Mouse (Mus musculus): ENCODE measurements at regions not wholly inside any gene's neighbourhood (a gene's known extent, or its start where the extent isn't known, plus 50 kb on each side); places are given as distances from the start of the nearest gene placed in this dataset.

GRCm38 (mm10) chr11:45643629-45644325 lies 208.1 kb upstream of the Clint1 start:
- ATAC-seq (ENCODE audit: low FRiP score, low TSS enrichment) = no peak
- no peaks in the 10 kb centered on the region for H3K4me1 ChIP-seq (ENCODE audit: control insufficient read depth, insufficient read depth, low read length)

GRCm38 (mm10) chr11:45645815-45646214 lies 206.0 kb upstream of the Clint1 start:
- Histone ChIP-seq H3K4me2 (ENCODE audit: low read length) (no peak overlapping the region), H3K9me3 (ENCODE audit: control insufficient read depth, low read length) (no peaks in the 10 kb centered on the region), H3K4me3 (replicated peaks; ENCODE audit: low read depth, low read length) (no peak overlapping the region), H3K9ac (replicated peaks; ENCODE audit: low read length) (no peak overlapping the region), H3K27me3 (ENCODE audit: control insufficient read depth, insufficient read depth, low read length) (no peaks in the 10 kb centered on the region), H3K4me1 (ENCODE audit: control insufficient read depth, insufficient read depth, low read length) (no peaks in the 10 kb centered on the region), H3K36me3 (ENCODE audit: control insufficient read depth, insufficient read depth, low read length) (no peaks in the 10 kb centered on the region), H3K27ac (replicated peaks; ENCODE audit: low read depth, low read length) (no peak overlapping the region)
- no peak for ATAC-seq (ENCODE audit: low FRiP score, low TSS enrichment)
- DNase-seq = no peak
- WGBS = 75% methylated on average over 3 of the region's 3 CpGs

More at GRCm38 (mm10) chr11:45643629-45644325, 208.1 kb upstream of the Clint1 start:
- WGBS = 71% methylated on average over 12 of the region's 12 CpGs
- DNase-seq = no peak
- Histone ChIP-seq H3K4me3 (replicated peaks; ENCODE audit: low read depth, low read length) (no peak overlapping the region), H3K27me3 (ENCODE audit: control insufficient read depth, insufficient read depth, low read length) (no peaks in the 10 kb centered on the region), H3K4me2 (ENCODE audit: low read length) (no peak overlapping the region), H3K9me3 (ENCODE audit: control insufficient read depth, low read length) (no peaks in the 10 kb centered on the region), H3K36me3 (ENCODE audit: control insufficient read depth, insufficient read depth, low read length) (no peaks in the 10 kb centered on the region), H3K27ac (replicated peaks; ENCODE audit: low read depth, low read length) (no peak overlapping the region), H3K9ac (replicated peaks; ENCODE audit: low read length) (no peak overlapping the region)

GRCm38 (mm10) chr11:45647888-45648287 lies 204.0 kb upstream of the Clint1 start:
- DNase-seq (no peak), ATAC-seq (ENCODE audit: low FRiP score, low TSS enrichment) (no peak)
- H3K9ac ChIP-seq (replicated peaks; ENCODE audit: low read length) = no peak overlapping the region
- H3K9me3 ChIP-seq (ENCODE audit: control insufficient read depth, low read length) = no peaks in the 10 kb centered on the region
- H3K4me3 ChIP-seq (replicated peaks; ENCODE audit: low read depth, low read length) = no peak overlapping the region
- H3K4me2 ChIP-seq (ENCODE audit: low read length) = no peak overlapping the region
- no peaks in the 10 kb centered on the region for H3K36me3 ChIP-seq (ENCODE audit: control insufficient read depth, insufficient read depth, low read length)
- WGBS = 77% methylated on average over 3 of the region's 3 CpGs
- no peak overlapping the region for H3K27ac ChIP-seq (replicated peaks; ENCODE audit: low read depth, low read length)
- no peaks in the 10 kb centered on the region for H3K27me3 ChIP-seq (ENCODE audit: control insufficient read depth, insufficient read depth, low read length)
- H3K4me1 ChIP-seq (ENCODE audit: control insufficient read depth, insufficient read depth, low read length) = no peaks in the 10 kb centered on the region

GRCm38 (mm10) chr11:45656260-45656659 lies 195.6 kb upstream of the Clint1 start:
- no peaks in the 10 kb centered on the region for H3K27me3 ChIP-seq (ENCODE audit: control insufficient read depth, insufficient read depth, low read length)
- no peaks in the 10 kb centered on the region for H3K4me1 ChIP-seq (ENCODE audit: control insufficient read depth, insufficient read depth, low read length)
- H3K27ac ChIP-seq (replicated peaks; ENCODE audit: low read depth, low read length) = no peak overlapping the region
- WGBS = 89% methylated on average over 4 of the region's 4 CpGs
- H3K36me3 ChIP-seq (ENCODE audit: control insufficient read depth, insufficient read depth, low read length) = no peaks in the 10 kb centered on the region
- H3K9ac ChIP-seq (replicated peaks; ENCODE audit: low read length) = no peak overlapping the region
- no peaks in the 10 kb centered on the region for H3K9me3 ChIP-seq (ENCODE audit: control insufficient read depth, low read length)
- H3K4me3 ChIP-seq (replicated peaks; ENCODE audit: low read depth, low read length) = no peak overlapping the region
- DNase-seq (no peak), ATAC-seq (ENCODE audit: low FRiP score, low TSS enrichment) (no peak)
- no peak overlapping the region for H3K4me2 ChIP-seq (ENCODE audit: low read length)

- H3K27me3 ChIP-seq (ENCODE audit: control insufficient read depth, insufficient read depth, low read length) = no peaks in the 10 kb centered on the region
- no peak overlapping the region for H3K4me2 ChIP-seq (ENCODE audit: low read length)
- H3K36me3 ChIP-seq (ENCODE audit: control insufficient read depth, insufficient read depth, low read length) = no peaks in the 10 kb centered on the region
- DNase-seq (no peak), ATAC-seq (ENCODE audit: low FRiP score, low TSS enrichment) (no peak)
- H3K9ac ChIP-seq (replicated peaks; ENCODE audit: low read length) = no peak overlapping the region
- no peak overlapping the region for H3K4me3 ChIP-seq (replicated peaks; ENCODE audit: low read depth, low read length)
- H3K4me1 ChIP-seq (ENCODE audit: control insufficient read depth, insufficient read depth, low read length) = no peaks in the 10 kb centered on the region
- no peaks in the 10 kb centered on the region for H3K9me3 ChIP-seq (ENCODE audit: control insufficient read depth, low read length)
- H3K27ac ChIP-seq (replicated peaks; ENCODE audit: low read depth, low read length) = no peak overlapping the region
- WGBS = 63% methylated on average over 8 of the region's 8 CpGs
Measured at GRCm38 (mm10) chr11:45670156-45670830, 181.6 kb upstream of the Clint1 start.

GRCm38 (mm10) chr11:45678666-45679292 lies 173.1 kb upstream of the Clint1 start:
- Histone ChIP-seq H3K27me3 (ENCODE audit: control insufficient read depth, insufficient read depth, low read length) (no peaks in the 10 kb centered on the region), H3K9me3 (ENCODE audit: control insufficient read depth, low read length) (no peaks in the 10 kb centered on the region), H3K27ac (replicated peaks; ENCODE audit: low read depth, low read length) (no peak overlapping the region), H3K9ac (replicated peaks; ENCODE audit: low read length) (no peak overlapping the region), H3K36me3 (ENCODE audit: control insufficient read depth, insufficient read depth, low read length) (no peaks in the 10 kb centered on the region), H3K4me3 (replicated peaks; ENCODE audit: low read depth, low read length) (no peak overlapping the region), H3K4me2 (ENCODE audit: low read length) (no peak overlapping the region), H3K4me1 (ENCODE audit: control insufficient read depth, insufficient read depth, low read length) (no peaks in the 10 kb centered on the region)
- ATAC-seq (ENCODE audit: low FRiP score, low TSS enrichment) = peak; percentile 27; the same call in 1 of the 2 replicates
- DNase-seq = peak; percentile 87
- 55% methylated on average over 11 of the region's 11 CpGs for WGBS

GRCm38 (mm10) chr11:45679293-45679673 lies 172.6 kb upstream of the Clint1 start:
- WGBS = 91% methylated on average over 9 of the region's 9 CpGs

GRCm38 (mm10) chr11:45685571-45685970 lies 166.3 kb upstream of the Clint1 start:
- Histone ChIP-seq H3K27me3 (ENCODE audit: control insufficient read depth, insufficient read depth, low read length) (no peaks in the 10 kb centered on the region), H3K9me3 (ENCODE audit: control insufficient read depth, low read length) (no peaks in the 10 kb centered on the region), H3K36me3 (ENCODE audit: control insufficient read depth, insufficient read depth, low read length) (no peaks in the 10 kb centered on the region), H3K4me3 (replicated peaks; ENCODE audit: low read depth, low read length) (no peak overlapping the region), H3K4me2 (ENCODE audit: low read length) (no peak overlapping the region), H3K9ac (replicated peaks; ENCODE audit: low read length) (no peak overlapping the region), H3K4me1 (ENCODE audit: control insufficient read depth, insufficient read depth, low read length) (no peaks in the 10 kb centered on the region), H3K27ac (replicated peaks; ENCODE audit: low read depth, low read length) (no peak overlapping the region)
- no peak for ATAC-seq (ENCODE audit: low FRiP score, low TSS enrichment)
- DNase-seq = no peak
- WGBS = 93% methylated on average over 5 of the region's 5 CpGs

More at GRCm38 (mm10) chr11:45679293-45679673, 172.6 kb upstream of the Clint1 start:
- no peaks in the 10 kb centered on the region for H3K4me1 ChIP-seq (ENCODE audit: control insufficient read depth, insufficient read depth, low read length)
- no peaks in the 10 kb centered on the region for H3K36me3 ChIP-seq (ENCODE audit: control insufficient read depth, insufficient read depth, low read length)
- H3K27me3 ChIP-seq (ENCODE audit: control insufficient read depth, insufficient read depth, low read length) = no peaks in the 10 kb centered on the region
- H3K9ac ChIP-seq (replicated peaks; ENCODE audit: low read length) = no peak overlapping the region
- ATAC-seq (ENCODE audit: low FRiP score, low TSS enrichment) (no peak), DNase-seq (no peak)
- no peak overlapping the region for H3K4me3 ChIP-seq (replicated peaks; ENCODE audit: low read depth, low read length)
- no peaks in the 10 kb centered on the region for H3K9me3 ChIP-seq (ENCODE audit: control insufficient read depth, low read length)
- H3K4me2 ChIP-seq (ENCODE audit: low read length) = no peak overlapping the region
- H3K27ac ChIP-seq (replicated peaks; ENCODE audit: low read depth, low read length) = no peak overlapping the region
